Mouse (Mus musculus) heart, postnatal 4 days (tissue): ENCODE results near the gene Cdv3. TPM values are rescaled to one million over a fixed set of nuclear protein-coding genes. Genes with fewer than 3 reads are reported as not detected.
A peak's percentile ranks its signal among the peaks of the same experiment; 100 is the strongest.
"Not testable (repeated sequence)": the region's sequence is repeated elsewhere in the genome, so short reads cannot be mapped to it uniquely, and the experiment has no call there.

ENCODE experiments used
- DNase-seq: peaks from one replicate; pipeline ENCODE4 v3.0.0; 2021
- total RNA-seq, 2 experiments: library from RNA; stranded (reverse); gene quantifications; 2 replicates each; pipeline ENCODE4 v1.2.3; 2021

The Cdv3 gene
- total RNA-seq, 2 experiments from 2014 or later, result 143 to 145 TPM

- DNase-seq, result no peak
Observed at GRCm38 (mm10) chr9:103372271-103373010, 6.8 kb upstream of the Cdv3 start.

DNA sequence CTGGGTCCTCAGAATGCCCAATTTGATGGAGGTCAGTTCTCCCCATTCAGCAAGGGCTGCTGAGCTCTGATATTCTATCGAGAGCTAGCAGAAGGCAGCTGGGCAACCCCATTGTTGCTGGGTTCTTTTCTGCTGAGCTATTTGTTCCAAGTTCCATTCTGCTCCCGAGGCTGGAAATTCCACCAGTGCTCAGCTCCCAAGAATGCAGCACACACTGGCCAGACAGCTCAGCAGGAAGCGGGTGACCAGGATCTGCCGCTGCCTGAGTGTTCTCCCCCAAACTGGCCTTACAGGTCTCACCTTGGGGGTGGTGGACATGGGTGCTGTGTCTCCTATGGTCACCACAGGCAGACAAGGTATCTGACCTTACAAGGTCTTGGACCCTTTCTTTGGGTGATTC, 4.3 kb upstream of the Cdv3 start:
- peak; percentile 21 for DNase-seq

DNA sequence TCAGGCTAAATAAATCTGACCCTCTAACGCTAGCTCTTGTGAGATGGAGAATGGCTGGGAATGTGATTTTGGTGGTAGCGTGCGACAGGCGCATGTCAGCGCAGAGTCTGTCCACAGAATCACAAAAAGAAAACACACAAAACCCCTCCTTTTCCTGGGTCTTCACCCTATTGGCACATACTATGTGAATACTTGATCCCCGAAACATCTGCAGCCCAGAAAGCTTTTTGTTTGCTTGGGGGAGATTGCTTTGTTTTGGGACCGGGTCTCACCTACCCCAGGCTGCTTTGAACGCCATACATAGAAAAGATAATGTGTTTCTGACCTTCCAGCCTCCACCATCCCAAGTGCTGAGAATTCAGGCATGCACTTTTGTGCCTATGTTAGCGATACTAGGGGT, 716 bp upstream of the Cdv3 start:
- no peak for DNase-seq

GRCm38 (mm10) chr9:103364601-103365289, 895 bp downstream of the Cdv3 start:
- DNase-seq, result peak; percentile 73

- DNase-seq, result peak; percentile 21
Observed at GRCm38 (mm10) chr9:103363730-103364417, 1.8 kb downstream of the Cdv3 start.

- DNase-seq, result no peak
Observed at GRCm38 (mm10) chr9:103363088-103363487, 2.6 kb downstream of the Cdv3 start.

- DNase-seq, result no peak
Observed at GRCm38 (mm10) chr9:103360642-103361041, 5.0 kb downstream of the Cdv3 start.

DNA sequence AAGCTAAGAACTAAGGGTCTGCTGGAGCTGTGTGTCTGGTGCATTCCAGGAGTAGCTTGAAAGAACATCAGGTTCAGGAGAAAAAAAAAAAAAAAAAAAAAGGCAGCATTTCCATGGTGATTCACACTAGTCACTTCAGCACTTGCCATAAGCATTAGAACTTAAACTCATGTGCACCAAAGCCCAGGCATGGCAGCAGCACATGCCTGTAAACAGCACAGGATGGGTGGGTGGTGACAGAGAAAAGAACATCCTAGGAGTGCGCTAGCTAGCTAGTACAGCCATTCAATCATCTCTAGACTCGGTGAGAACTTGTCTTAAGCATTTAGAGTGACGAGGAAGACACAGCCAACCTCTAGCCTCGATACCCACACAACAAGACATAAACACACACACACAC, 7.1 kb downstream of the Cdv3 start:
- DNase-seq, result no peak

DNA sequence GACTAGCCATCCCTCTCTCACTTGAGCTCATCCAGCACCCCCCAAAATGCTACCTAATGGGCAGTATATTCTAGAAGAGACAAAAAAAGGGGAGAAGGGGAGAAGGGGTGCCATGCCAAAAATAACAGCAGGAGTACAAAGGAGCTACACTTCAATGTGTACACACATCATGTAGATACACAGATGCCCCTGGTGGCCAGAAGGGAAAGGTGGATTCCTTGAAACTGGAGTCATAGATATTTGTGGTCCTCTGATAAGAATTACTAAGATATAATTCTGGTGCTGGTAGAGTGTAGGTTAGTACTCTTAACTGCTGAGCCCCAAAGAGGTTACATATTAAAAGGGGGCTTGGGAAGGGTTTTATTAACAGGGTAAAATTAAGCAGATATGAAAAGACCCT, 7.7 kb downstream of the Cdv3 start:
- DNase-seq, result peak; percentile 27

DNA sequence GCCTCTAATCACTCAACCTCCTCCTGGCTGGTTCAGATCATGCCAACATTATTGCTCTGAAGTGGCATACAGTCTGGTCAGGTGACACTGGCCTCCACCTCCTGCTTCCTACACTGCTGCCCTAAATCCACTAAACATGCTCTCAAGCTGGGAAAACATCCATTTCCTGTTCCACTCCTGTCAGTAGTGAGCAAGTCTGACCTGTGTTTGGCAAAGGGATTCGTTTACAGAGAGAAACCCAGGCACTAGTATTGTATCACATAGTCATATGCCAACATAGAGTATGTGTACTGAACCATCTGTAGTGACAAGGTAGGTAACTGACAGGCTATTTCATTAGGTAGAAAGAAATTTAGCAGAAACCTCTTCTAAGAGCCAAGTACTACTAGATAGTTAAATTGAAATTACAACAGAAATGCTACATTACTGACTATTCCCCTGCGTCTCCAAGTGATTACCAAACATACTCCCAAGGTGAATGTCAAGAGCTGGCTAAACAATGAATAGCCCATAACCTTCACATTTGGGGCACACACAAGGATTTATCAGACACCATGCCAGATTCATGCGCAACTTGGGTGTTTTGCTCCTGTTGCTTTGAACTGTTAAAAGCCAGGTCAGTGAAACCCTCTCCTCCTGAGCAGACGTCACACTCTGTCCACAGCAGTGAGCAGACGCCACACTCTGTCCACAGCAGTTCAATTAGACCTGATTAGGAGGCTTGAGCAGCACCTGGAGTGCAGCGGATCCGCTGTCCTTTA, 12.0 kb downstream of the Cdv3 start:
- not testable (repeated sequence) for DNase-seq

DNA sequence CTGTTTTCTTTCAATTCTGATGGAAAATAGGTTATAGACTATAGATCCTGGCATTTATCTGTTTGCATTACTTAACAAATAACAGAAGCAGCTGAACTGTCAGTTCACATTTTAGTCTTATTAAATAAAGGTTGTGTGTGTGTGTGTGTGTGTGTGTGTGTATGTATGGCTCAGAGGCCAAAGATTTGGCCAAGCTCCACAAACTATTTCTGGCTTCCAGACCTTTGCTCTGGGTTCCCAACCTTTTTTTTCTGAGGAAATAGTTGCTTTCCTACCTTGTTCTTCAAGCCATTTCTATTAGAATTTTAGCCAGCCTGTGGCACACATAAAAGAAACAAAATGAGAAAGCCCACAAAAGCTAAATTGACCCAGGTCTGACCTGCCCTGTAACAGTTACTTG, 16.8 kb downstream of the Cdv3 start:
- DNase-seq, result no peak

DNA sequence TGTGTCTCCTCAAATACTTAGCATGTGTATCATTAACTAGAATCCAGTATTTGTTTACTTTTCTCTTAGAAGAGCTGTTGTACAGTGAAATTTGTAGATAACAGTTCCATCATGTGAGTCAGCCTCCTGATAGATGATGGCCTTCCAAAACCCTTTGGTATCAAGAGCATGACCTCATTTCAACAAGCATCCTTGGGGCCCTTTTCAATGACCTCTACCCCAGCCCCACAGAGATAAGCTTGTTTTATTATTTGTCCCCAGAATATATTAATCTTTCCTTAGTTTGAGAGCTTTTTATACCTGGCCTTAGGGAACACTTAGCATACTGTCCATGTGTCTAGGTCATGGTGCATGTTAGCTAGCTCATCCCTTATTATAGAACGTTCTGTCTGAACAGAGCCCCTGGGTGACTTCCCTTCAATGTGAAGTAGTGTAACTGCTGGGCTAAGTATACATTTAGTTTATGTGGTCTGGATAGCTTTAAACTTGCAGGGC, 17.6 kb downstream of the Cdv3 start:
- DNase-seq, result no peak

DNA sequence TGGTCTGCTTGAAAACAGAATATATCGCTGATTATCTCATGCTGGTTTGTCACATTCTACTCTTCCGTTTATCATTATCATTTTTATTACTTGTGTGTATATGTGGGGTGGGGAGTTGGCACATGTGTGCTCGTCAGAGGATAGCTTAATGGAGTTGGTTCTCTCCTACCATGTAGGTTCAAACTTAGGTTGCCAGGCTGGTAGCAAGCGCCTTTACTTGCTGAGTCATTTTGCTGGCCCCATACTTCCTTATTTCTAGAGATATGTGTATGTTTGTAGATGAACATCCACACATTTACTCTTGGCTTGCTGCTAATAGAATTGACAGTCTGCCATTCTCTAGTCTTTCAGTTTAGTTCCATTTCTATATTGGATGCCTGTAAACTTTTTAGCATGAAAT, 18.6 kb downstream of the Cdv3 start:
- no peak for DNase-seq

DNA sequence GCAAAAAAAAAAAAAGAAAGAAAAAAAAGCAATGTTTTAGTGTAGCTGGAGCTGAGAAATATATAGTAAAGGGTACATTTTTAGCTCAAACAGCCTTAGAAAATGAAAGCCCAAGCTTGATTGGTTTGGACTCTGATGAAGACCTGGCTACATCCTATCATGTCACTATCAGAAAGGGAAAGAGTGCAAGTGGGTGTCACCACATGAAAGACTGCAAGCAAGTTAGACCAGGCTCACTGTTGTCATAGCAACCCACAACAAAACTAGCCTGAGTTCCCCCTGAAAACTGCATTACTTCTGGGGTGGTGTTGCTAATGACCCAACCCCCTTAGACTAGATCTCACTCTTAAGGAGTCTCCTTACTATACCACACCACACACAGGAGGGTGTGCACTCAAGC, 28.7 kb downstream of the Cdv3 start:
- no peak for DNase-seq

GRCm38 (mm10) chr9:103332663-103333062, 33.0 kb downstream of the Cdv3 start:
- DNase-seq, result no peak

- no peak for DNase-seq
Observed at GRCm38 (mm10) chr9:103326449-103326848, 39.2 kb downstream of the Cdv3 start.

GRCm38 (mm10) chr9:103324678-103325077, 41.0 kb downstream of the Cdv3 start:
- no peak for DNase-seq

GRCm38 (mm10) chr9:103309832-103310231, 55.8 kb downstream of the Cdv3 start:
- DNase-seq, result no peak

- DNase-seq, result no peak
Observed at GRCm38 (mm10) chr9:103305332-103306041, 60.2 kb downstream of the Cdv3 start.

DNA sequence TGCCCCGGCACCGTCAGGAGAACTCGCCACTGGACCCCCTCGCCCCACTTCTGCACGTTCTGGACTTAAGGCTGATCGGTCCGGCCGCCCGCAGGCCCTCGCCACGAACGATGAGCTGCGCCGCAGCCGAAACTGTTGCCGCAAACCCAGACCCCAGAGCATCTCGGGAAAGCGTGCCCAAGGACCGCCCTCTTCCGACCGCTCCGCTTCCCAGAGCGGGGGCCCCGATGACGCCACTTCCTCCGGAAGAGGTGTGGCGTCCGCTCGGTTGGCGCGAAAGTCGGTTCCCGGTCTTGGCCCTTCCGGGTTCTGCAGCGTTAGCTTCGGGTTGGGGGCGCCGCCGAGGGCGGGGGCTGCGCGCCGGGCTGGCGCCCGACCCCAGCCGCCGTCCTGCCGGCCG, 60.7 kb downstream of the Cdv3 start, which contains the start of the genes 1300017J02Rik and Topbp1:
Gene 1300017J02Rik (minus strand): TSS at position 156 of the 400 bp plus-strand sequence.
Gene Topbp1 (plus strand): TSS at position 289 of the 400 bp plus-strand sequence.
- peak; percentile 95 for DNase-seq
